Mouse (Mus musculus) heart, adult 2 months (tissue): Measurements from ENCODE around the gene Gle1.

Experiments used
- CTCF ChIP-seq: fragments of 200-600 bp; IDR thresholded peaks from 2 replicates; pipeline ENCODE4 v1.8.1; 2022; ENCODE audit warnings: antibody characterized with exemption, mild to moderate bottlenecking, moderate library complexity
- POLR2A ChIP-seq: fragments of 200-500 bp; IDR thresholded peaks from 2 replicates; pipeline ENCODE4 v1.6.1; 2011; ENCODE audit warnings: mild to moderate bottlenecking, low read depth, low read length, control low read depth; ENCODE audit not compliant: insufficient read depth

GRCm38 (mm10) chr2:29961246-29961645 is 26.0 kb downstream of the Gle1 start:
- TF ChIP-seq CTCF: no peak
- no peak for TF ChIP-seq POLR2A
